Mouse (Mus musculus): ENCODE measurements around the gene Frem3.

Frem3 gene

DNA sequence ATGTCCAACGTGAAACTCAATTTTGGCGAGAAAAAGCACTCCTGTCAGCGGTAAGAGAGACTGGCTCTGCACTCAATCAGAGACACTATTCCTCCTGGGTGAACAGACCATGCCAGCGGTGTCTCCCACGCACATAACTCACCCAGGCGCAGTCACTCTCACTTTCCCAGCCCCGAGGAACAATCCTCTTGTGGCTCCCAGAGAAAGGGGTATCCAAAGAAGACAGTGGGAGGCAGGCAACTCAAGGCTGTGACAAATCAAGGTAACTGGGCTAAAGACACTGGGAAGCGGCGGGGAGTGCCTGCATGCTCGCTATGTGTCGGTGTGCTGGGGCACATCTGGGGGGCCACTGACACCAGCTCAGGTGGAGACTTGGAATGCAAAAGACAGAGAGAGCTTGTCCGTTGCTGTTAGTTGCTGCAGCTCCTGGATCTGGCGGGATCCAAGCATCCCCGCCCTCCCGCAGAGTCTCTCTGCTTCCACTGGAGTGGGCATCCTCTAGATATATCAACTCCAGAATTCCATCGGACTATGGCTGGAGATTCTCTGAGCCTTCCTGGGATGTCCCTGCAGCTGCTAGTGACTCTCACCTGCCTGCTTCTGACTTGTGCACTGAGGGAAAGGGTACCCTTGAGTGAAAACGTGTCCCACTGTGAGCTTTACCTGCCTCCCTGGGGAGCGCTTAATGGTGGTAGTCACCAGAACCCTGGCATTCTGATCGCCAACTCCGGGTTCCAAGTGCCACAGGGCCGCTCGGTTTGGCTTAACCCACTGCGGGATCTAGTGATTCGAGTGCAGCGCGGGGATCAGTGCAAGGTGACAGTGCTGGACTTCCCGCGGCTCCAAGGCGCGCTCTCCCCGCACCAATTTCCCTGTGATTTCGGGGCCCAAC is at the start of gene Frem3:
Gene Frem3 (plus strand): TSS at position 532 of the 892 bp plus-strand sequence.
- no peak for DNase-seq (ENCODE audit: inconsistent age in 2 of 2, low spot score in 1 of 2)

- DNase-seq (ENCODE audit: inconsistent age in 2 of 2, low spot score in 1 of 2), result no peak
These were observed 46.6 kb upstream of the Frem3 start for GRCm38 (mm10) chr8:80564205-80564839.

- DNase-seq (ENCODE audit: inconsistent age in 2 of 2, low spot score in 1 of 2), result no peak
These were observed 43.4 kb upstream of the Frem3 start for GRCm38 (mm10) chr8:80567471-80567870.

- no peak for DNase-seq (ENCODE audit: inconsistent age in 2 of 2, low spot score in 1 of 2)
These were observed 42.5 kb upstream of the Frem3 start for GRCm38 (mm10) chr8:80568243-80568995.

DNA sequence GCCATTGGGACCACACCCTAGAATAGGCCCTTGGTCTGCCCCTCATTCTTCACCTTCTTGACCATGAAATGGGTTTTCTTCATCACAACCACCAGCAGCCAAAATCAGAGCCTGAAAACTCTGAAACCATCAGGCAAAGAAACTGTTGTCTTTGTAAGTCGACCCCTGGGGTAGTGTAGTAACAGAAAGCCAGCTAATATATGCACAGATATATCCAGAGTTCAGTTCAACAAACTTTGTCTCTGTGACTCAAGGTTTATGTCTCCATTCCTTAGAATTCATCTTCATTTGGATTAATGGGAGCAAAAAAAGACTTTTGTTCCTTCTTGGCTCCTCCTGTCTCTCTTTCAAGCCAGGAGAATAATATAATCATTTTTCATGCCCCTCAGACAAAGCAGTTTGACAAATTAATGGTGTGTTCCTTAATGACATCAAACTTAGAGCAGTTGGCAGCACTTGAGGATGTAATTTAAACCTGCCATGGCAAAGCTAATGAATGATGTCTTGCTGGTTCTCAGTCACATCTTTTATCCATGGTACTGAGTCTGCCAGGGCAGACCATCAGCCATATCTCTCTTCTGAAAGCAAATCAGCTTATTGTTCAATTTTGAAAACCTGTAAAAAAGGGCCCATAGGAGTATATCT is 38.3 kb upstream of the Frem3 start:
- DNase-seq (ENCODE audit: inconsistent age in 2 of 2, low spot score in 1 of 2), result no peak

DNA sequence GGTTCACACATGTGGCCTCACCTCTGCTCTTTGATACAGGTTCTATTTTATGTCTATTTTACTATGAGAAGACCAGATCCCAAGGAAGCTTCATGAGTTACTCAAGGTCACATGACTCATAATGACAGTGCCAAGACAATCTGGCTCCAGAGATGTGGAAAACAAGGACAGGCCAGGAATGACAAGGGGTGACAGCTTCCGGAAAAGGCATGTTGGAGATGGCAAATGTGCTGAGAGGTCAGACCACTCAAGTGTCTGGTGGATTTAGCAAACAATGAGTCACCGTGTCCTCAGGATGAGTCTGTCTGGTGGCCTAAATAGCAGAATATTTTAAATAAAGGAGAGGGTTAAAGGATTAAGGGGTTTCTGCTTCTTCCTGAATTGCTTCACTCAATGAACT is 33.8 kb upstream of the Frem3 start:
- DNase-seq (ENCODE audit: inconsistent age in 2 of 2, low spot score in 1 of 2), result peak; percentile 50 to 81

DNA sequence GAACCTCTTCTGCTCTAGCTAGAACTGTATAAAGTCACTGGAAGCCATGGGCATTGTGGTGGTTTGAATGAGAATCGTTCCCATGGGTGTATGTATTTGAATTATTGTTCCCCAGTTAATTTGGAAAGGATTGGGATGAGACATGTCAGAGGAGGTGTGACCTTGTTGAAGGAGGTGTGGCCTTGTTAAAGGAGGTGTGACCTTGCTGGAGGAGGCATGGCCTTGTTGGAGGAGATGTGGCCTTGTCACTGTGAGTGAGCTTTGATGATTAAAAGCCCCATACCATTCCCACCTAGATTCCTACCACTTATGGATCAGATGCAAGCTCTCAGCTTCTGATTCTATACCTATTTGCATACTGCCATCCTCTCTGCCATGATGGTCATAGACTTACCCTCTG is 31.8 kb upstream of the Frem3 start:
- no peak for DNase-seq (ENCODE audit: inconsistent age in 2 of 2, low spot score in 1 of 2)

- peak; percentile 21 to 75 for DNase-seq (ENCODE audit: inconsistent age in 2 of 2, low spot score in 1 of 2)
These were observed 18.3 kb upstream of the Frem3 start for GRCm38 (mm10) chr8:80592626-80593025.

DNA sequence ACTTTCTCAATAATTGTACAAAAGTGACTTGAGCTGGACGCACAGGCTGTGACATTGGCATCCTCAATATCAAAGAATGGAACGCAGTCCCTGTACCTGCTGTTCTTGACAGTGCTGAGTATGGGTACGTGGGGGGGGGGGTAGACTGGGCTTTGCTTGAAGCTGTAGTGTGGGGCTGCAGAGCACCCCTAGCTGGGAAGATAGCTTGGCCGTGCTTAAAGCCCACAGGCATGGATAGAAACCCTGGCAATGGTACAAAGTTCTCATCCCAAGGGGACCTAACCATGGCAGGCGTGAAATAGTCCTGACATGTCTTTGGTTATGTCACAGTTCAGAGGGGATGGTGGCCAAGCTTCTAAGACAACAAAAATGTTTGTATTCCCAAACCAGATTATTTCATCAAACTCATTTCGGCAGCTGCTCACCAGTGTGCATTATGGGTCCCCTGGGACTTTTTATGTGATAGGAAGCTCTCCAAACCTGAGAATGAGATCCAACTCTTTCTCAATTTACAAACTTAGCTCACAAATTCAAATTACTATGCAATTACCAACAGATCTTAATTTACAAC is 10.2 kb upstream of the Frem3 start:
- DNase-seq (ENCODE audit: inconsistent age in 2 of 2, low spot score in 1 of 2), result no peak

GRCm38 (mm10) chr8:80601886-80602285 is 9.0 kb upstream of the Frem3 start:
- no peak for DNase-seq (ENCODE audit: inconsistent age in 2 of 2, low spot score in 1 of 2)

DNA sequence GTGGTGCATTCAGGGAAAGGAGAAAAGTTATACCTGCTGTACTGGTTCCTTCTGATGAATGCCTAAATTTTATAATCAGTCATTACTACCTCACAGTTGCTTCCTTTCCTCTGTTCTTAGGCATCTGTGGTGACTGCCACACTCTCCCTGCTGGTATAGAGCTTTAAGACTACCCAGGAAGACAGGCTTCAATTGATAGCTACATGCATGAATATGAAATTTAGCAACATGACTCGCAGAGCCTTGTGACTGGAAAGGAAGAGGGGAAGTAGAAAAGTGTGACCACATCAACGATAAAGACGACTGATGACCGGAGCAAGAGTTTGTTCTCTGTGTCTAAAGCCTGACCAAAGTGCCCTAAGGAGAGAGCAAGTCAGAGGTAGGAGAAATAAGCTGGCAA is 3.8 kb upstream of the Frem3 start:
- no peak for DNase-seq (ENCODE audit: inconsistent age in 2 of 2, low spot score in 1 of 2)

- DNase-seq (ENCODE audit: inconsistent age in 2 of 2, low spot score in 1 of 2), result no peak
These were observed 516 bp downstream of the Frem3 start for GRCm38 (mm10) chr8:80611441-80611751.

- no peak for DNase-seq (ENCODE audit: inconsistent age in 2 of 2, low spot score in 1 of 2)
These were observed 8.9 kb downstream of the Frem3 start for GRCm38 (mm10) chr8:80619787-80620186.

GRCm38 (mm10) chr8:80647394-80647793 is 36.5 kb downstream of the Frem3 start:
- DNase-seq (ENCODE audit: inconsistent age in 2 of 2, low spot score in 1 of 2), result no peak

DNA sequence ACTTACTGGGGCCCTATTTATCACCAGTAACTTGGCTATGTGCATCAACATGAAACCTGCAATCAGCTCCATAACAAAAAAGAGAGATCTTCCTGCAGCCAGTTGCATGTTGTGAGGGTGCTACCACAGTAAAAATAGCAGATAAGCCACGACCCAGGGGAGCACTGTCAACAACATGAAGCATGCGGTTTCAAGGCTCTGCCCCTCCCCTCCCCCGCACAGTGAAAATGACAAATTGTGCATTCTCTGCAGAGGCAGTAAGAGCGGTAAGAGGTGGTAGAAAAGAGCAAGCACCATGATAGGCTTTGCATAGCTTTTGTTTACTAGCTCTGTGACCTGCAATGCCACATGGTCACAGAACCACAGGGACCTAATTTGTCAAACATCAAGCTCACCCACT is 46.8 kb downstream of the Frem3 start:
- peak in 1 of 2 experiments; percentile 40 for DNase-seq (ENCODE audit: inconsistent age in 2 of 2, low spot score in 1 of 2)

DNA sequence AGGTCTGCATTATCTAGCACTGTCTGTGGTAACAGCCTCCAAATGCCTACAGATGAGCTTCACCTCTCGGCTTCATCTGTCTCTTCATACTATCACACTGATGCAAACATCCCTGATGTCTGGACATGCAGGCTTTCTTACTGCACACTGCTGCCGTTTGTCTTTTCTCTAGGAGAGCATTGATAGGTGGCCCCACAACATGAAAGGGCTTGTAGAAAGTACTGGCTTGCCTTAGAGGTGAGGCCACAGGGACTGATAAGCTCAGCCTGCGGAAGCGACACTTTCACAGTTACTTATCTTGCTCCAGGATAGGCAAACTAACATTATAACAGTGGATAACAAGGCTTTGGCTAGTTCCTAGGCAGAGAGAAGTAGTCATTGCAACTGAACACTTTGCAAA is 50.2 kb downstream of the Frem3 start:
- no peak for DNase-seq (ENCODE audit: inconsistent age in 2 of 2, low spot score in 1 of 2)

DNA sequence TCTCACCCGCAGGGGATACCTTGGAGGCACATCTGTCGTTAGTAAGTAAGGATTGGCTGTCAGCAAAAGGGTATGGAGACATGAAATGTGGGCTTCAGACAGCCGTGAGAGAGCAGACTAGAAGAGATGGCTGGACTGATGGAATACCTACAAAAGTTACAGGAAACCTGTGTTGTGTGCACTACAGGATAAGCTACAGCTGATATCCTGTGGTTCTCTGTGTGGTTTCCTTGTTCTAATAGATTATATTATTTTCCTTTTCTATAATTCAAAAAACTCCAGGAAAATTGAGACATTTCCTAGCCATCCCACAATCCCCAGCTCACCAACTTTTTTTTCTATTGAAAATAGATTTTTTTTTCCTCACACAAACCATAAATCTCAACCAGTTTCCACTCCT is 52.6 kb downstream of the Frem3 start:
- no peak for DNase-seq (ENCODE audit: inconsistent age in 2 of 2, low spot score in 1 of 2)

DNA sequence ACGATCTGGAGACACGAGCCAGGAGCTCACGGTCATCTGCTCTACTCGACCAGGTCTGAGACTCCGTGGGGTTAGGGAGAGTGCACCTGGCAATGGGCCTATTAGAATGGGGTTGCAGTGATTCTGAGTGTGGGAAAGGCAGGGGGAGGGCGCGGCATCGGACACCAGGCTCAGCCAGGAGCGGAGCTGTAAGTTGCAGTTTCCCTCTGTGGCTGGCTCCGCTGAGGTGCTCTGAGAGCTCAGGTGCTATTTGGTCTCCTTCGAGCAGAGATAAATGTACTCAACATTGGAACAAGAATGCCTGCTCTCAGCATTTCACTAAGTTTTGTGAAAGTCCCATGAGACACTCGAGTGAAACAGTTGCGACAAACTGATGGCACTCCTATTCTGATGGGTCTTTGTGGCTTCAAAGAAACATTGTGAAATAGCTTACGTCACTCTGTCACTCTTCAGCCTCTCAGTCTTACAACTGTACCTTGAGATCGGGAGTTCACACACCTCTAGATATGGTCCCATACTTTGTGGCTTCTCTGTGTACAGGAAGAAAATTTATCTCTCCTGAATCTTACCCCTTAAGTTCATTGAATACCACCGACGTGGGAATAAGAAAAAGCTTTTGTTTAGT is 58.5 kb downstream of the Frem3 start:
- DNase-seq (ENCODE audit: inconsistent age in 2 of 2, low spot score in 1 of 2), result no peak

DNA sequence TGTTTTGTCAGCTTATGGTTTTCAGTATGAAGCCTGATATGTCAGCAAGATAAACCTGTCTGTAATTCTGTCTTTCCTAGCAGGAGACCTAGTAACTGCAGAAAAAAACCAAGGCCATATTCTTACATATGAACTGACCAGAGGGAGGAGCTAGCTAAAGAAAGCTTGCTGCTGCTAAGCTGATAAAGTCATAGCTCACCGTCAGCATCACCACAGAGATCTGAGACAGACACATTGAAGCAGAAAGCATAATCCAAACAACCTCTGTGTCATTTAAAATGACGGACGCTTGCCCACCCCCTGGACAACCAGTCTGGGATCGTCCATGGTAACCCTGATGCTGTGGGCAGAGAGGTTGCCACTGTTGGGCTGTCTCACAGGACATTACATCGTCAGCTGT is 71.7 kb downstream of the Frem3 start:
- DNase-seq (ENCODE audit: inconsistent age in 2 of 2, low spot score in 1 of 2), result no peak

- no peak for DNase-seq (ENCODE audit: inconsistent age in 2 of 2, low spot score in 1 of 2)
These were observed 73.0 kb downstream of the Frem3 start for GRCm38 (mm10) chr8:80683756-80684335.

Data from adrenal gland, adult (tissue).